Mouse (Mus musculus) spleen, postnatal 4 days (tissue): ENCODE data around the gene Mcu.

Experiments used
- DNase-seq, 2 experiments: peaks; one replicate each; pipeline ENCODE4 v3.0.0; 2022; ENCODE audit warnings: low spot score in 2 of 2

Mcu gene

DNA sequence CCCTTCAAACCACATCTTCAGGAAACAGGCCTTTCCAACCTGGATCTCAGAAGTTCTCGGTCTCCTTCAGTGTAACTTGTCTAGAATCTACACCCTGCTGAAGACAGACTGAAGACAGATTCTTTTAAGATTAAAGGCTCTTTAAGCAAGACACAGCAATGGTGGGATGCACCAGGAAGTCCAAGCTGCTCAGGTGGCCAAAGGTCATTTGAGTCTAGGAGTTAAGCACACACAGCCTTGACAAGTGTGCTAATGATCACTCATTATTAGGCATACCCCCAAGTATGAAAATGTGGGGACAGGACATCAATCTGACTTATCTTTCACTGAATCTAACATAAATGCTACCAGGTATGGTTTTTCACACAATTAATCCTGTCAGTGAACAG, 47.0 kb downstream of the Mcu start:
- no peak for DNase-seq

DNA sequence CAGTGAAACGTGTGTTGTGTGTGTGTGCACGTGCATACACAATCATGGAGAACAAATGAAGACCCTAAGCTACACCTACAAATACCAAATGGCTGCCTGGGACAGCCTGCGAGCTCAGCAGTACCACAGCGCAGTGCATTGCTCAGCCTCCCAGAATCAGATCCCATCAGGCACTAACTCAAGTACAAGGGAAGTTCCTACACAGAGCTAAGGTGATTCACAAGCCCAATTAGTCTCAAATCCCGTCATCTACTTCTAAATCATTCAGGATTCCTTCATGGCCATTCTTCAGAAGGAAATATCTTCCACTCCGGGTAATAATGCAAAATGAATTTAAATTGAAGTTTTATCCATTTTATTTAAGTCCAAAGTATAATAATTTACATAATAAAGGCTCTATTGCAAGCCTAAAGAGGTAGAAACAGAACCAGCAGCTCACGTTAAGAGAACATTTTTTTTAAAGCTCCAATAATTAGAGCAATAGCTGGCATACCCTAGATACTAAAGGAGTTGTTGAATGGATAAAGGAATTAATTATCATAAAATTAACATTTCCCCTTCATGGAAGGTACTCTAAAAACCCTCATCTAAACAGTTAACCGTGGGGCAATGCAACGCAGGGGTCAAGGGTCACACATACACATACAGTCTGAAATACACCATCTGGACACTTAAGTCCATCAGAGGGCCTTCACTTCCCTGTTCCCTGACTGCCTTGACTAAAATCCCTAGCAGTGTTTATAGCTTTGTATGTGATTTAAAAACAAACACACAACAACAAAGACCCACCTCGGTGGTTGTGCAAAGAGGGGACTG, 47.6 kb downstream of the Mcu start:
- DNase-seq = no peak

DNA sequence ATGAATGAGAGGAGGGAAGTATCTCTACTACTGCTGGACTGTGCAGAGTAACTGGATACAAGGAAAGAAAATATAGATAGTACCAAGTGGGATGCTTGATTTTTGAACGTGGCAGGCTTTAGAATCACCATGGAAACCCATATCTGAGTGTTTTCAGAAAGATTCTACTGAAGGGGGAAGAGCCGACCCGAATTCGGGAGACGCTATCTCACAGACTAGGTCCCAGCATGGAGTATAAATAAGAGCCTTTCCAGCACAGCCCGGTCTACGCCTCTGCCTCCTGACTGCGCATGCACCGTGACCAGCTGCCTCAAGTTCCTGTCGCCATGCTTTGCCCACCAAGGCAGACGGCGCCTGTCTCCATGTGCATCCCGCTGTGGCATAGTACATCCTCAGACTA, 49.5 kb downstream of the Mcu start:
- DNase-seq = no peak

DNA sequence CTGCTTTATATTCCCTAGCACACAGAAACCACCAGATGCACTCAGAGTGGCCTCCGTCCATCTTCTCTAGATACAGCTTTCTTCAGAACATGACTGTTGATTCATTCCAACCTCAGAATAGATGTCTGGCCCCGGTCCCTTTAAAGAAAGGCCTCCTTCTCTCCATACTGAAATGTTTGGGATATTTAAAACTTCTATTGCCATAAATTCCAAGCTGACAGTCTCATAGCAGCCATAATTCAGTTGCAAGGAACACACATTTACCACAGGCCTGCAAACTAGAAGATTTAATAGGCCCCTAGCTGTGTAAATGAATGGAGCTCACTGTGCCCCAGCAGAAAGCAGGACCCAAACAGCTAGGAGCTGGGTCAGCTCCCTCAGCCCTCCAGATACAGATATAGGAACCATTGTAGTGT, 50.5 kb downstream of the Mcu start:
- no peak for DNase-seq

DNA sequence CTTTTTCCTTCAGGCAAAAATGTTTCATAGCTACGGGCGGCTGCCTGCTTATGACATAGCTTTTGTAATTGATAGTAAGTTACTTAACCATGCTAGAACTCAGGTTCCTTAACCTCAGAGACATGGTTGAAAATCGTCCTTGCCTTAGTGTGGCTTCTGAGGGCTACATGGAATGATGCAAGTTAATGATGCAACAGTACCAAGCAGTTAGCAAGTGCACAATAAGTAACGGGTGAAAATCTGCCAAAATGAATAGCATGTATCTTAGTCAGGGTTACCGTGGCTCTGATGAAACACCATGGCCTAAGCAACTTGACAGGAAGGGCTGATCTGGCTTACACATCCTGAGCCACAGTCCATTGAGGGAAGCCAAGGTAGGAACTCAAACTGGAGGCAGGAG, 51.9 kb downstream of the Mcu start:
- no peak for DNase-seq

DNA sequence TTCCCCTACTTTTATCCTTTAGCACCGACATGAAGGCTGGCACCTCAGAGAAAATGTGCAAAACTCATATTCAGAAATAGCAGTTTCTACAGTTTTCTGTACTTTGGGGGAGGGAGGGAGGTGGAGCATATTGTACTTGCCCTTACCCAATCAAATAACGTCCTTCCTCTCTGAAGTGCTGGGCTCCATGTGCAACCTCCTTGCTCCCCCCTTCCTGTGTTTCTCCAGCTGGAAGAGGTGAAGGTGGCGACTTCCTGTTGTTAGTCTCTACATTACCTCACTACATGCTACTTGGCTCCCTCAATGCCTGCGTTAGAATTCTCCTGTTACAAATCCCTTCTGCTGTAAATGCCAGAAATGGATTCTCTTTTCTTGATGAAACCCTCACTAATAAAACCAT, 54.0 kb downstream of the Mcu start:
- DNase-seq = no peak

DNA sequence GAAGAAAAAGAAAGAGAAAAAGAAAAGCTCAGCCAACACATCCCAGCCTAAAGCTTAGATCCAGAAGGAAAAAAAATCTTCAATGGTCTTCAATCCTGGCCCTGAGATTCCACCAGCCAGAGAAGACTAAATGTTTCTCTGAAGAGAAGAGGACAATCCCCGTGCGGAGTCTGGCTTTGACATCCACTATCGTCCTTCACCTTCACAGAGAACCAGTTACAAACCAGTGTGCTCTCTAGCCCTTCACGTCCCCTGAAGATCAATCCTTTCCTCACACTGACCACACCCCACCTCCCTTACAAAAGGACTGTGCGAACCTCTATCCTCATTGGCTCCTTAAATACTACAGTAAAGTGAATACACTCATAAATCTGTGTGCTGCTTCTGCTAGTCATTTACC, 56.4 kb downstream of the Mcu start:
- DNase-seq = no peak

DNA sequence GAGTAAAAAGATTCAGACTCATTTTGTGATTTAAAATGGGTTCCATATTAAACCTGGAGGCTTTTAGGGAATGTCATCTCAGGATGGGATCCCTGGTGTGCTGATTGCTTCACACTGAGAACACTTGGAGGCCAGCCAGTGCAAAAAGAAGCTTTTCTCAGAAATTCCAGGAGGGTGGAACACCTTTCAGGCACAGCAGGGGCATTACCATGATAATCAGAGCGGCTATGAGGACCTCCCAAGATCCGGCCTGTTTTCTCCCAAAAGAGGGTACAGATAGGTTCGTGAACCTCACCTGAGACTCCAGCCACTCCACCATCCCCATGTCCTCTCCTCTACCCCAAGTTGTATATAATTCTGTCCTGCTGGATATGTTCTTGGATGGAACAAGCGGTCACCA, 57.9 kb downstream of the Mcu start:
- no peak for DNase-seq

DNA sequence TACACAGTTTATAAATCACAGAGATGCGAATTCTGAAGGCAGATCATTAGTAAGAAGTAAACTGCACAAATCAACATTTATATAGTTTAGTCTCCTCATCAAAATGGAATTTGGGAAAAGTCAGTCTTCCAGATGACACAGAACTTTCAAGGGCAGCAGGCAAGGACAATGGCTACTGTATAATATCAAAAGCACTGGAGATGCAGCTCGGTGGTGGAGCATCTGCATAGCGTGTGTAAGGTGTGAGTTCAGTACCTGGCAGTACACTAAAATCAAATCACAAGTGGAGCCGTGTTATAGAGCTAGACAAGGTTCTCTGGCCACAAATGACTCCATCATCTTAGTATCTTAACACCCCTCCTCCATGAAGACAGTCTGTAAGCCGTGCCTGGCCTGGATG, 58.3 kb downstream of the Mcu start:
- DNase-seq = no peak

DNA sequence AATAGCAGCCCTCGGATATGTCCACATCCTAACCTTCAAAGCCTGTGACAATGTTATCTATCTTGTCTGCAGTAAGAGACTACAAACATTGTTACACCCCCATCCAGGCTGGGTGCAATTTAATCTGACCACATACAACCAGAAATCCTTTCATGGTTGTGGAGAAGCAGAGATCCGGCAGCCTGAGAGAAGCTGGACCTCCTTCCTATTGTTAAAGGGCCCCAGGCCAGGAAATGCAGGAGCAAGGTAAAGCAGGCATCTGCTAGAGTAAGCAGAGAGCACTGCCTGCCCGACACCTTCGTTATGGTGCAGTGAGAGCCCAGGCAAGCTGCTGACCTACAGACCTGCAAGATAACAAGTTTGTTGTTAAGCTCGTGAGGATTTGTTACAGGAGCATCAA, 60.0 kb downstream of the Mcu start:
- DNase-seq = no peak

DNA sequence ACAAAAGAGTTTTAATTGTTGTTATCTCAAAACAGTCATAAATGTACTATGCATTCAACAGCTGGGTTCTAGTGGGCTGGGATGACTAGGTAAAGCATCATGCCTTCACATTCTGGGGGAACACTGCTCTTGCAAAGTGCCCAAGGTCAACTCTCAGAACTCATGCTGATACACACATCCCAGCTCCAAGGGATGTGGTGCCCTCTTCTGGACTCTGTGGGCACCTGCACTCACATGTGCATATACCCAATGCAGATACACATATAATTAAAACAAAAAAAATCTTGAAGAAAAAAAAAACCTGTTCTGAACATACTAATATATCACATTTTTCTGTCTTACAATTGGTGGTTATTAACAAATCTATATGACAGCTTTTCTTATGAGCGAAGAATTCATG, 62.2 kb downstream of the Mcu start:
- DNase-seq = no peak

DNA sequence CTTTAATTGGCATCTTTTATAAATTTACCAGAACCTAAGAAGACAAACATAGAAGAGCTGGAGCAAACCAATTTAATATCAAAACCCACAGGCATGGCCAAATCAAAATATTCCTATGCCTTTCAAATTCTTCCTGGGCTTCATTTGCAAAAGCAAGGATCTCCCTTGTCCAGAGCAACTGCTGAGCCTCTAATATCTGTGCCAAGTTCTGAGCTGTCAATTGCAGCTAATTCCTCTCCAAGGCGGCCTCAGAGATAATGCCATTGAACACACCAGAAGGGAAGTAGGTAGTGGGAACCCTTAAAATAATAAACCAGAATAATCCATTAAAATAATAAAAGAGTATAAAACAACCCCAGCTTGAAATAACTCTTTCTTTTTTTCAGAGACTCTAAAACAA, 64.0 kb downstream of the Mcu start:
- no peak for DNase-seq

DNA sequence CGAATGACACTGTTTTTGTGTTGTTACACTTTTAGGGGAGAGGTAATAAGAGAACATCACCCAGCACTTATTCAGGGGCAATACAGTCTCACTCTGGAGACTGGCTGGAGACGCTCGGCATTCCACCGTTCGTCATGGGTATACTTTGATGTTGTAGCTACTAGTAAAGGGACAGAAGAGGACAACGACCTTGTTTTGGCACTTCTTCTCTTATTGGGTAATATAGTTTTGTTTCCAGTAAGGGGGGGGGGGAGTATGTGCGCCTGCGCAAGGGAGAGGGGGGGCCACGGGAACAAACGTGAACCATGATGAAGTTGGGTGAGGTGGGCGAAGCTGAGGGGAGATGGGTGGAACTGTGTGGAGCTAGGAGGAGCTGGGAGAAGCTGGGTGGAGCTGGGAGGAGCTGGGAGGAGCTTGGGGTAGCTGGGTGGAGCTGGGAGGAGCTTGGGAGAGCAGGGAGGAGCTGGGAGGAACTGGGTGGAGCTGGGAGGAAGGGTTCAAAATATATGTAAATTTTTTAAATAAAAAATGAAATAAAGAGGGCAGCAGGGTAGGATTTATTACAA, 67.6 kb downstream of the Mcu start:
- DNase-seq = no peak

DNA sequence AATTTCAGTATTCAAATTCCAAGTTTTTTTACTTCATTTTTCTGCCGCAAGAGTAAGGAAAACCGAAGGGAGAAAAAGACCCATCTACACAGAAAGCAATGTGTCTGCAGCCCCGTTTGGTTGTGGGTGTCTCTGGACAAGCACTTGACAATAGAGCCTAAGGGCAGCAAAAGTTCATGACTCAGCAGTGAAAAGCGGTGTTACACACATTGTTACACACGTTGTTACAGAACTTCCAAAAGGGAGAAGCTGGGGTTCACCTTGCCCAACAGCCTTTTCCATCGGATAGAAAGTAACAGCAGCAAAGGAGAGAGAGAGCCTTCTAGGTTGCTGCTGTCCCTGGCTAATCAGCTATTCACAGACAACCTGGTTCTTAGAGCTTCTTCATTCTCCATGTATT, 68.3 kb downstream of the Mcu start:
- DNase-seq = no peak

DNA sequence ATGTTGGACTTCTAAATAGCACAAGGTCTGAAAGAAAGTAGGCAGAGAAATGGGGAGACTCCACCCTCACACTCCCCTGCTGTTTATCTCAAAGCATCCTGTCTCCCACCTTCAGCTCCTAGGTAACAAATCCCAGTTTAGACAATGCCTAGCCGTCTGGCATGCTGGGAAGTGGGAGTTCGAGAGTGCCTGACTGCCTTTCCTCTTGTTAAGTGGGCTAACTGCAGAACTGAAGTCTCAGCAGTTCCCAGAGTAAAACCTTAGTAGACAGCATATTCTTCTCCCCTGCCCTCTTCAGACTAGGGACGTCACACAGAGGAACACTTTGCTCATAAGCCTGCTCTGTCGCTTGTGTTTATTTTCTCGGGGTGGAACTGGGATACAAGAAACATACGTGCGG, 69.1 kb downstream of the Mcu start:
- DNase-seq = no peak

DNA sequence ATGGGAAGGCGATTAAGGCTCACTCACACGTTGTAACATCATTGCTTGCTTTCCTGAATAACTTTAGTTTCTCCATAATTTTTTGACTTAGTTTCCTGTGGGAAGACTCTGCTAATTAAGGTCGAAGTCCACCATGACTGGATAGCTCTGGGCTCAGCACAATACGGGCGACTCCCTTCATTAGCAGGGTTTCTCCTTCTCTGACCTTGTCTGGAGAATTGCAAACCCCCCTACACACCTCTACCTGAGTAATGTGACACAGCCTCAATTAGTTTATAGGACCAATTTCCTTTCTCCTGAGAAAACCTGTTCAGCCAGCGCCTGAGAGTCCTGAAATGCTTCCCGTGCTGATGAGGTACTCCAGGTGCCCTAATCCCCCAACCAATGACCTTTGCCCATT, 71.3 kb downstream of the Mcu start:
- no peak for DNase-seq

DNA sequence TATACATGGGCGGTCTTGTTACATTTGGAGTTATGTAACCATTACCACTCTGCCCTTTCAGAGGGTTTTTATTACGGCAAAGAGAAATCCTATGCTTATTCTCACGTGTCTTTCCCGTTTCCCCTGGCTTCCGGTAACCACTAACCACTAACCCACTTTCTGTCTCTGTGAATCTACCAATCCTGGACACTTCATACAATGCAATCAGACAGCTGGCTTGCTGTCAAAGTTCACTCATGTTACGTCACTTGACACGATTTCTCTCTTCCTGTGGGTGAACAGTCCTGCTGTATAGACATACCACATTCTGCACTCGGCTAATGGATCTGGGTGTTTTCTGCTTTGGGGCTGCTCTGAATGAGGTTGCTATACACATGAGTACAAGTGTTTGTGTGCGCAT, 73.1 kb downstream of the Mcu start:
- DNase-seq = no peak

DNA sequence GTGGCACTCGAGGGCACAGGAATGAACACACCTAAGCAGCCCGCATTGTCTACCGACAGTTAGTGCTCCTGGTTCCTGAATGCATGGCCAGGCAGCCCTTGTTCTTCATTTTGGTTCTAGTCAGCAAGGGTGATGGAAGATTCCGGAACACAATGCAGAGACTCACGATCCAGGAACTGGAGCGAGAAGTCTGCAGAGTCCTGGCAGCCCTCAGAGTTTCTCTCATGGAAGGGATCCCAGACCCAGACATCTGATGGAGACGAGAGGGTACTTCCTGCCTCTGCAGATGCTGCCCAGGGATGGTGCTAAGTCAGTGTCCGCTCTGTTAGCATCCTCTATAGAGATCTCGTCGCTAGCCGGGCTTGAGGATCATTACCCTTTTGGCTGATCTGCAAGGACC, 75.0 kb downstream of the Mcu start:
- no peak for DNase-seq

DNA sequence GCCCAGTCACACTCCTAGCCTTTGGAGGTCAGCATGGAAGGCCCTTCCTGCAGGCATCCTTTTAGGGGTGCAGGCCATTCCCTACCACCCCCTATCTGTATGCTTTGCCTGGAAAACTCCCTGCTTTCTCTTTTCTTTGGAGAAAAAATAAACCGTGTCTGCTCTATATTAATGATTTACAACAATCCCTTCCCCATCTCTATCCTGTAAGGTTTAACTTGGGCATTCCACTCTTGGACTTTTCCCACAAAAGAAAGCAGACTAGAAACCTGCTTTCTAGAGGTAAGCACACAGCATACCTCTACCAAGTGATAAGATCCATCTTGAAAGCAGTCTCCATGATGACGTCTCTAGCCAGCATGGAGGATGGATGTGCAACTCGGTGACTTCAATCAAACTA, 75.9 kb downstream of the Mcu start:
- DNase-seq = no peak

DNA sequence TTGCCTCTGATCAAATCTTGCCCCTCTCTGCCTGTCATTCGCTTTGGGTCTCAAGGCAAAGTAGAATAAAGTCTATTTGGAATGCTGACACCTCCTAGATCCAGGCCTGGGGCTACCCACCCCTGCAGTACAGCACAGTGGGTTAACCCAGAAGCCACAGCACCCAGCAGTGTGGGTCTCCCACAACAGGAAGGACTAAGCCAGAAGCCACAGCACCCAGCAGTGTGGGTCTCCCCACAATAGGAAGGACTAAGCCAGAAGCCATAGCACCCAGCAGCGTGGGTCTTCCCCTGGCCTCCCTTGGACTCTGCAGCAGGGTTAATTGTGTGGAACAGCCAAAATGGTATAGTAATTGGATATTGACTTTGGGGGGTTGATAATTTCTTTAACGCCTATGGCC, 76.4 kb downstream of the Mcu start:
- DNase-seq = no peak

DNA sequence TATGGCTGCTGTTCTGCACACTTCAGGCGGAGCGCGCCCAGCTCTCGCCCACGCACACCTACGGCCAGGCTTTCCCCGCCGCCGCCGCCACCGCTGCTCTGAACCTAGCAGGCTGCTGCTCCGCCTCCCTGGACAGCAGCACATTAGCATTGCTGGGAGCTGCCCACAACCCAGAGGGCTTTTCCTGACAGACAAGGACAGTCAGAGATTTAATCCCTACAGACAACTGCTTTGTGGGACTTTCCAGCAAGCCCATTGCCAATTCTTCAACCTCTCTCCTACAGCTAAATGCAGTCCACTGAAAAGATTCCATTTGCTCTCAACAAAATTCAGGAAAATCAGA, 77.0 kb downstream of the Mcu start:
- DNase-seq = no peak

DNA sequence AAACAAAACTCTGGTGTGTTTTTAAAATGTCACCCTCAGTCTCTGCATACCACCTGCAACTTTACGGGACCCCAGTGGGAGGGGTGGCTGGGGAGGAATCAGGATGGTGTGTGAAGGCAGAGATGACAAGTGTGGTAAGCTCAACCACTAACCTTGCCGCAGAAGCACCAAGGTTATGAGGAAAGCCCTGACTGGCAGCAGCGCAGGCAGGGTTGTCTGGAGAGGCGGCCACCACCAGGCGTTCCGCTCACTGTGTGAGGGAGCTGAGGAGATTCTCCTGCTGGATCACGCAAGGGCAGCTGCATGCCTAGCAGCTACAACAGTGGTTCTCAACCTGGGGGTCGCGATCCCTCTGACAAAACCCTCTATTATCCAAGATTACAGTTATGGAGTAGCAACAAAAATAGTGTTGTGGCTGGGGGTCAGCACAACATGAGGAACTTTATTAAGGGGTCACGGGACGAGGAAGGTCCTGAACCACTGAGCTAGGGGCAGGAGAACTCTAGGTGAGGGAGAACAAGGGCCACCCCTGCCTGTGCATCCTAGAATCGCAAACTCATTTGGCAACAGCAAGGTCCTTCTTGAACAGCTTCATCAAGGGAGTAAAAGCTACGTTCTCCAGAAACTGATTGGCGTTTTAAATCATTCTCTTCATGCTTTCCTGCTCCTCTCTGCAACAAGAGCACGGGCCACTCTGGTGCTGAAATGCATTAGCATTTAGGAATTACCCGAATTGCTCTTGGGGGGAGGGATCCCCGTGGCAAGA, 77.5 kb downstream of the Mcu start:
- no peak for DNase-seq

DNA sequence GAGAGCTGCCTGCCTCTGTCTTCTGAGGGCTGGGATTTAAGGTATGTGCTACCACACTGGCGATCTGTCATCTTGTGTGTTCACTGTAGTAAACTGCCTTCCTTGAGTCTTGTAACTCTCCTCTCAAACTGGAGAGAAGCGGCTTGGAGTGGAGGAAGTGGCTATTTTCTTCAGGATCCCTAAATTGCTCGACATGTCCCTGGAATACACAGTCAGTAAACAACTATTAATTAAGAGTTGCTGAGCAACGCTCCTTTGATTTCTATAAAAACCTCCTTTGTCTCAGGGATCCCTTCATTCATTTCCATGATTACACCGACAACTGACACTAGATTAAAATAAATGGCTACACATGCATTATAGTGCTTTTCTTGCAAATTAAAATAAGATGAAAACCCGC, 78.4 kb downstream of the Mcu start:
- no peak for DNase-seq
